Mouse (Mus musculus) E14TG2a.4 (cell line): ENCODE measurements around the gene 4933402J07Rik.

Source experiments
- CTCF ChIP-seq: conservative IDR thresholded peaks from 2 replicates; pipeline ENCODE4 v1.5.1; 2014; ENCODE audit warnings: low read length
- NANOG ChIP-seq: IDR thresholded peaks from 2 replicates; pipeline ENCODE4 v1.6.1; 2014; ENCODE audit warnings: borderline replicate concordance, low read length, mixed read lengths

GRCm38 (mm10) chr8:87570564-87570855 lies 6.9 kb downstream of the 4933402J07Rik start:
- TF ChIP-seq NANOG (no peak), CTCF (no peak)
